Mouse (Mus musculus): Measurements from ENCODE around the gene Slc5a3. TPM values are rescaled to one million over a fixed set of nuclear protein-coding genes. Genes with fewer than 3 reads are reported as not detected.

Slc5a3 gene
- total and polyA plus RNA-seq, 3 experiments, result 1.6 to 8.1 (median 3.2) TPM

- H3K9ac ChIP-seq (ENCODE audit: low read depth, low read length), result no peak overlapping the region
- peaks cover 8% of the 10 kb centered on the region for H3K4me1 ChIP-seq (ENCODE audit: control insufficient read depth, insufficient read depth, low read length)
- no peaks in the 10 kb centered on the region for H3K79me2 ChIP-seq (replicated peaks; ENCODE audit: control insufficient read depth, insufficient read depth, low read length)
- no peak overlapping the region for H3K4me3 ChIP-seq
- DNase-seq, result peak in 1 of 2 experiments; percentile 24
- H3K36me3 ChIP-seq (ENCODE audit: control insufficient read depth, insufficient read depth, low read length), result no peaks in the 10 kb centered on the region
- intact Hi-C loops (cut with DNase I), result no loop called here
- no peak overlapping the region for H3K27ac ChIP-seq
- no peak for TF ChIP-seq POLR2A (IDR thresholded peaks at IDR 0.05; ENCODE audit: insufficient read depth, low read depth, low read length)
- H3K27me3 ChIP-seq (ENCODE audit: control insufficient read depth, insufficient read depth, low read length), result no peaks in the 10 kb centered on the region
- WGBS, result 61% methylated on average over 9 of the region's 9 CpGs
Observed at GRCm38 (mm10) chr16:92117337-92118209, 59.5 kb downstream of the Slc5a3 start.

DNA sequence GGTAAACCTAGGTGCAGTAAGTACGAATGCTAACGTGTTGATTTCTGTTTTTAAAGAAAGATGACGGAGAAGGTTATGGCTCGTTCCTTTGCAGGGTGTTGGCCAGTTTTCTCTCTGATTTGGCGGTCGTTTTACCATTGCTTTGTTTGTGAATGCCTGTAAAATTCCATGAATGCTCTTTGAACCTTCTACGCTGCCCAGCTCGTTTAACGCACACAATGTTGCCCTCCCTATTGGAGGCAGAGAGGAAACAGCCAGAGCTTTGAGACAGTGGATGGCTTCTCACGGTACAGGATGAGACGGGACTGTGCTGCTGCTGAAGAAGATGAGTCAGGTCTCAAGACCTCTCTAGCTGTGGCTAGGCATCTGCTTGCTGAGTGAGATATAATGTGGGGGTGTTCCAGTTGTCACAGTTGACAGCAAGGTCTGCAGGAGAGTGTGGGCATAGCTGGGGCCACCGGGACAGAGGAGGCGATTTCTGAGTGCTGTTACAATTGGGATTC lies 60.9 kb downstream of the Slc5a3 start:
- no peak overlapping the region for H3K27ac ChIP-seq
- TF ChIP-seq CTCF (IDR thresholded peaks at IDR 0.05) (no peak), POLR2A (IDR thresholded peaks at IDR 0.05; ENCODE audit: insufficient read depth, low read depth, low read length) (no peak), EP300 (IDR thresholded peaks at IDR 0.05; ENCODE audit: insufficient read depth, low read depth, low read length) (no peak)

DNA sequence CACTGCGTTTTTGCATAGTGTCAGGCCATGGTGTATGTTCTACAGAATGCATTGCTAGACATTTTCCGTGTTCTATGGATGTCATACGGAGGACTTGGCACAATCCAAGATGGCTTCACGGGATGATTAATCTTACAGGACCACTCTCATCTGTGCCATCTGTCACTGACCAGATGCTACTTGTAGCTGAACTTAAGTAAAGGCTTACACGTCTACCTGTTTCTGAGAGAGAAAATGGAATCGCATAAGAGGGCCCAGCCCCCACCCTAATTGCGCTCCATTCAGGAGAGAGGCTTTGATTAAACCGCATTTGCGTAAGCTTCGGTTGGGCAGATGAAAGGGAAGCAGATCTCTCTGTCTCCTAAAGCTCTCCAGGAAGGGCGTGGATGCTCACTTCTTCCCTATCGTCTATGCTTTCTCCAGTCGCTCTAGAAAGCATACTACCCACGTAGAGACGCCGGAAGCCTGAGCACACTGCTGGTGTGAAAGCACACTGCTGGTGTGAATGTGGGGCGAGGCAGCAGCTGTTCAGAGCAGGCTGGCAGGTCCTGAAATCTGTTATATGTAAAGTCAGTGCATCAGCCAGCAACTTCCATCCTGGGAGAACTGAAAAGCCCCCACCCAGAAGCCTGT lies 62.9 kb downstream of the Slc5a3 start:
- WGBS, result 84% methylated on average over 17 of the region's 17 CpGs
- no peak for DNase-seq
- H3K9ac ChIP-seq (ENCODE audit: low read depth, low read length), result no peak overlapping the region

More for the DNA sequence above, 60.9 kb downstream of the Slc5a3 start:
- no peak for DNase-seq
- intact Hi-C loops (cut with DNase I), result no loop called here
- WGBS, result 66% methylated on average over 13 of the region's 13 CpGs
- Histone ChIP-seq H3K4me1 (ENCODE audit: control insufficient read depth, insufficient read depth, low read length) (peaks cover 8% of the 10 kb centered on the region), H3K27me3 (ENCODE audit: control insufficient read depth, insufficient read depth, low read length) (no peaks in the 10 kb centered on the region), H3K9ac (ENCODE audit: low read depth, low read length) (no peak overlapping the region), H3K36me3 (ENCODE audit: control insufficient read depth, insufficient read depth, low read length) (no peaks in the 10 kb centered on the region), H3K4me3 (no peak overlapping the region), H3K79me2 (replicated peaks; ENCODE audit: control insufficient read depth, insufficient read depth, low read length) (no peaks in the 10 kb centered on the region)

DNA sequence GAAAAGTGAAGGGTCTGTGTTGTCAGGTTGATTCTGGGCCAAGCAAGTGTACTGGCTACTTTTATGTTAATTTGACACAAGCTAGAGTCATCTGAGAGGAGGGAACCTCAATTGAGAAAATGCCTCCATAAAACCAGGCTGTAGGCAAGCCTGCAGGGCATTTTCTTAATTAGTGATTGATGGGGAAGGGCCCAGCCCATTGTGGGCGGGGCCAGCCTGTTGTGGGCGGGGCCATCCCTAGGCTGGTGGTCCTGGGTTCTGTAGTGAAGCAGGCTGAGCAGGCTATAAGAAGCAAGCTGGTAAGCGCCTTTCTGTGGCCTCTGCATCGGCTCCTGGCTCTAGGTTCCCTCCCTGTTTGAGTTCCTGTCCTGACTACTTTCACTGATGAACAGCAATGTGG lies 69.1 kb downstream of the Slc5a3 start:
- H3K4me3 ChIP-seq, result no peak overlapping the region
- no peak overlapping the region for H3K27ac ChIP-seq
- intact Hi-C loops (cut with DNase I), result no loop called here
- H3K36me3 ChIP-seq (ENCODE audit: control insufficient read depth, insufficient read depth, low read length), result no peaks in the 10 kb centered on the region
- H3K4me1 ChIP-seq (ENCODE audit: control insufficient read depth, insufficient read depth, low read length), result no peaks in the 10 kb centered on the region
- H3K27me3 ChIP-seq (ENCODE audit: control insufficient read depth, insufficient read depth, low read length), result no peaks in the 10 kb centered on the region
- TF ChIP-seq CTCF (IDR thresholded peaks at IDR 0.05), result no peak
- no peak for TF ChIP-seq EP300 (IDR thresholded peaks at IDR 0.05; ENCODE audit: insufficient read depth, low read depth, low read length)
- no peak for TF ChIP-seq POLR2A (IDR thresholded peaks at IDR 0.05; ENCODE audit: insufficient read depth, low read depth, low read length)
- no peak overlapping the region for H3K9ac ChIP-seq (ENCODE audit: low read depth, low read length)
- 56% methylated on average over 4 of the region's 4 CpGs for WGBS
- no peak for DNase-seq
- no peaks in the 10 kb centered on the region for H3K79me2 ChIP-seq (replicated peaks; ENCODE audit: control insufficient read depth, insufficient read depth, low read length)

More for the DNA sequence above, 62.9 kb downstream of the Slc5a3 start:
- Histone ChIP-seq H3K27ac (no peak overlapping the region), H3K4me1 (ENCODE audit: control insufficient read depth, insufficient read depth, low read length) (peaks cover 6% of the 10 kb centered on the region), H3K27me3 (ENCODE audit: control insufficient read depth, insufficient read depth, low read length) (no peaks in the 10 kb centered on the region), H3K79me2 (replicated peaks; ENCODE audit: control insufficient read depth, insufficient read depth, low read length) (no peaks in the 10 kb centered on the region), H3K36me3 (ENCODE audit: control insufficient read depth, insufficient read depth, low read length) (no peaks in the 10 kb centered on the region), H3K4me3 (no peak overlapping the region)
- intact Hi-C loops (cut with DNase I), result no loop called here
- TF ChIP-seq CTCF (IDR thresholded peaks at IDR 0.05) (no peak), EP300 (IDR thresholded peaks at IDR 0.05; ENCODE audit: insufficient read depth, low read depth, low read length) (no peak), POLR2A (IDR thresholded peaks at IDR 0.05; ENCODE audit: insufficient read depth, low read depth, low read length) (no peak)

GRCm38 (mm10) chr16:92127666-92128065 lies 69.5 kb downstream of the Slc5a3 start:
- intact Hi-C loops (cut with DNase I), result no loop called here
- H3K4me1 ChIP-seq (ENCODE audit: control insufficient read depth, insufficient read depth, low read length), result no peaks in the 10 kb centered on the region
- no peak overlapping the region for H3K4me3 ChIP-seq
- no peaks in the 10 kb centered on the region for H3K27me3 ChIP-seq (ENCODE audit: control insufficient read depth, insufficient read depth, low read length)
- 80% methylated on average over 5 of the region's 5 CpGs for WGBS
- H3K9ac ChIP-seq (ENCODE audit: low read depth, low read length), result no peak overlapping the region
- H3K27ac ChIP-seq, result no peak overlapping the region
- TF ChIP-seq CTCF (IDR thresholded peaks at IDR 0.05), result no peak
- no peak for TF ChIP-seq POLR2A (IDR thresholded peaks at IDR 0.05; ENCODE audit: insufficient read depth, low read depth, low read length)
- TF ChIP-seq EP300 (IDR thresholded peaks at IDR 0.05; ENCODE audit: insufficient read depth, low read depth, low read length), result no peak
- DNase-seq, result no peak
- no peaks in the 10 kb centered on the region for H3K79me2 ChIP-seq (replicated peaks; ENCODE audit: control insufficient read depth, insufficient read depth, low read length)
- no peaks in the 10 kb centered on the region for H3K36me3 ChIP-seq (ENCODE audit: control insufficient read depth, insufficient read depth, low read length)

- intact Hi-C loops (cut with DNase I), result no loop called here
- no peaks in the 10 kb centered on the region for H3K36me3 ChIP-seq (ENCODE audit: control insufficient read depth, insufficient read depth, low read length)
- H3K4me1 ChIP-seq (ENCODE audit: control insufficient read depth, insufficient read depth, low read length), result no peaks in the 10 kb centered on the region
- H3K4me3 ChIP-seq, result no peak overlapping the region
- 75% methylated on average over 8 of the region's 8 CpGs for WGBS
- no peaks in the 10 kb centered on the region for H3K79me2 ChIP-seq (replicated peaks; ENCODE audit: control insufficient read depth, insufficient read depth, low read length)
- TF ChIP-seq CTCF (IDR thresholded peaks at IDR 0.05), result no peak
- no peak for TF ChIP-seq EP300 (IDR thresholded peaks at IDR 0.05; ENCODE audit: insufficient read depth, low read depth, low read length)
- no peak for TF ChIP-seq POLR2A (IDR thresholded peaks at IDR 0.05; ENCODE audit: insufficient read depth, low read depth, low read length)
- no peak overlapping the region for H3K27ac ChIP-seq
- DNase-seq, result no peak
- no peaks in the 10 kb centered on the region for H3K27me3 ChIP-seq (ENCODE audit: control insufficient read depth, insufficient read depth, low read length)
- no peak overlapping the region for H3K9ac ChIP-seq (ENCODE audit: low read depth, low read length)
Observed at GRCm38 (mm10) chr16:92129843-92130242, 71.7 kb downstream of the Slc5a3 start.
